Mouse (Mus musculus): ENCODE results near the gene 1700013F07Rik.
"Not testable (repeated sequence)": the region's sequence is repeated elsewhere in the genome, so short reads cannot be mapped to it uniquely, and the experiment has no call there.

1700013F07Rik gene

GRCm38 (mm10) chr3:108554587-108555312 is 20.8 kb downstream of the 1700013F07Rik start:
- DNase-seq, result peak; percentile 91

DNA sequence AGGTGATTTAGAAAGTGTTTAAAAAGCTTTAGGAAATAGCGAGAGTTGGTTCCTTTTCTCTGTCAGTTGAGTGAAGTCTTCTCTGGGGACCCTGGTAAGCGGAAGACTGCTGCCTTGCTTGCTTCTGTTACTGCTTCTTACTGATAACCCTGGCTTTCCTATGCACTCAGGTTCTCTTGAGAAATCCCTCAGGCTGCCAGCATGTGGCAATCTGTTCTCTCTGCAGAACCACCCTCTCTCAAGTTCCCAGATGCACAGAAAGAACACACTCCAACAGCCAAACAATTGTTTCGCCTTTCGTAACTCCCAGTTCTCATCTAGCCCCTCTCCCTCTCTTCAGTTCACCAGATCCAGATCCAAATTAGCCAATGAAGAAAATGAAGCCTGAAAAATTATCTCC is 23.9 kb downstream of the 1700013F07Rik start:
- no peak for DNase-seq

DNA sequence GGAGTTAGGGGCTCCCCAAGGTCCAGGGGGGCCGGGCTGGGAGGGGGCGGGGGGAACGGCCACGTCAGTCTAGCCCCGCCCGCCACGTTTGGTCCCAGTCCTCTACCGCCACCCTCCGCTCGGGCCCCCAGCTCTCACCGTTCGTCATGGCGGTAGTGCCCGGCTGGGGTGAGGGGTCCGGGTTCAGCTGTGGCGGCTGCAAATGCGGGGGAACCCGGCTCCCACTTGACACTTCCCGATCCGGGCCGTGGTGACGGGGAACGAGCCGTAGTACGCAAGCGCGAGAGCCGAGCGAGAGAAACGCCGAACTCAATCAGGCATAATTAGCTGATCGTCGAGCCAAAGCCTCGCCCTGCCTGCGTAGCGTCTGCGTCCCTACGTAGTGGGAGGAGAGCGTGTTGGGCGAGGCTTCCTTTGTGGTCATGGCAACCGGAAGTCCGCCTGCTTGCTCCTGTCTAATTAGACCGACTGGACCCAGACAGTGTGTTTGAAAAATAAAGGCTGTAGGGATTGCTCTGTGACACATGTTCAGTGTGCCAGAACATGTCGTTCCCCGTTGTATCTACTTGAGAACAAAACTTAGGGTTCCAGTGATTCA is 28.3 kb downstream of the 1700013F07Rik start, which contains the start of gene Tmem167b:
Gene Tmem167b, minus strand, starts transcription at position 334 of the 598 bp plus-strand sequence.
- DNase-seq, result peak; percentile 97

DNA sequence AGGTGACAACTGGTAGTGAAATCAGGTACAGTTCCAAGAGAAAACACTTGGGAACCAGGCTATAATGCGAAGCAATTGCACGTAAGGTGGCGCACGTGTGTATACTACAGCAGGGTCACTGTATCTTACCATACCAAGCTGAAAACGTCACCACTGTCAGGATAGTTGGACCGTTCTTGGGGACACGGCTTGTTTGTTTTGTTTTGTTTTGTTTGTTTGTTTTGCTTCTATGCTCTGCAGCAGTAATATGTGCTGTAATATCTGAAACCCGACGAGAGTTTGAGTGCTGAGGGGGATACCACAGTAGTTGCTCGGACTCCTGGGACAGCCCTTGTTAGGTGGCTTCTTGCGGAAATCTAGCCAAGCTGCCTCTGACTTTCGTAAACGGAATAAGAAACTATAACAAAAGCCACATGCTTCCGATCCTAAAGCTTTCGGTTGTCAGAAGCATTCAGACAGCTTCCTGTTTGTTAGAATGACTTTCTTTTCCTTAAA is 28.9 kb downstream of the 1700013F07Rik start:
- no peak for DNase-seq

- DNase-seq, result peak; percentile 71
Observed at GRCm38 (mm10) chr3:108563309-108563708, 29.4 kb downstream of the 1700013F07Rik start.

GRCm38 (mm10) chr3:108567990-108568877 is 34.3 kb downstream of the 1700013F07Rik start:
- DNase-seq, result no peak

- not testable (repeated sequence) for DNase-seq
Observed at GRCm38 (mm10) chr3:108569636-108570035, 35.7 kb downstream of the 1700013F07Rik start.

DNA sequence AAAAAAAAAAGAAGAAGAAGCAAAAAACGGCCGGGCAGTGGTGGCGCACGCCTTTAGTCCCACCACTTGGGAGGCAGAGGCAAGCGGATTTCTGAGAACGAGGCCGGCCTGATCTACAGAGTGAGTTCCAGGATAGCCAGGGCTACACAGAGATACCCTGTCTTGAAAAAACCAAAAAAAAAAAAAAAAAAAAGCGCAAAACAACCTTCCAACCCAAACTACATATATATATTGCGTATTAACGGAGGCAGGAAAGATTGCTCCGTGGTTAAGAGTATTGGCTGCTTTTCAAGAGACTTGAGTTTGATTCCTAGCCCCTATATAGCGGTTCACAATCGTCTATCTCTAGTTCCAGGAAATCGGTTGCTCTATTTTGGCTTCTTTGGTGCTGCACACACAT is 36.9 kb downstream of the 1700013F07Rik start:
- DNase-seq, result no peak

DNA sequence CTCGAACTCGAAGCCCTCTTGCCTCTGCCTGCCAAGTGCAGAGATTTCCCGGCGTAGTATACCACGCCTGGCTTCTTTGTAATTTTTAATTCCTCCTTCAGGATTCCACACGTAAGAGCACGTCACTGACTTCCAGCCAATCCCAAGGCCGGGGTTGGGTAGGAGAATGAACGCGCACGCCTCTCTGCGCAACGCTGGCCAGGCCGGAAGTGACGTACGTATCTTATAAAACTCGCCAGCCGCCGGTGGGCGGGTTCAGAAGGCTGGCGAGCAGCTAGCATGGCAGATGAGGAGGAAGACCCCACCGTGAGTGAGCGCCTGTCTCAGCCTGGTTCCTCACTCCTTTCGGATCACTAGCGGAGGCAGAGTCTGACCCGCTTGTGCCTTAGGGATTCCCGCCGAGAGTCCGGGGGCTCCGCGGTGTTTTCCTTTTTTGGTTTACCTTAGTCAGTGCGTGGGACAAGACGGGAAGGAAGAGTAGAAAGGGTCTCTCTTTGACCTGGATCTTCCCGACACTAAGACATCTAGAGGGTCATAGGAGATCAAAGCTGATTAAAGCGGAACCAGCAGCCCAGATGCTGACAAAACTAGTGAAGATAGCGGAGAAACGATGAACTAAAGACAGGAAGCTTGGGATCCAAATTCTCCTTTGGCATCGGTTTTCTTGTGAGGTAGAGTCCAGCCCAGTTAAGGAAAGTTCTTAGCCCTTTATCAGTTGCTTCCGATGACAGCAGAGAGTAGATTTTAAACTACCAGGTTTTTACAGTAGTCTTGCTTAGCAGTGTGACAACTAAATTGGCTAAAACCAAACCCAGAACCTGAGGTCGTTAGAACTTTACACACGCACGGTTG is 37.7 kb downstream of the 1700013F07Rik start, which contains the start of gene Taf13:
Gene Taf13, plus strand, starts transcription at position 256 of the 852 bp plus-strand sequence.
- DNase-seq, result peak; percentile 96

GRCm38 (mm10) chr3:108572309-108573010 is 38.5 kb downstream of the 1700013F07Rik start:
- DNase-seq, result no peak

DNA sequence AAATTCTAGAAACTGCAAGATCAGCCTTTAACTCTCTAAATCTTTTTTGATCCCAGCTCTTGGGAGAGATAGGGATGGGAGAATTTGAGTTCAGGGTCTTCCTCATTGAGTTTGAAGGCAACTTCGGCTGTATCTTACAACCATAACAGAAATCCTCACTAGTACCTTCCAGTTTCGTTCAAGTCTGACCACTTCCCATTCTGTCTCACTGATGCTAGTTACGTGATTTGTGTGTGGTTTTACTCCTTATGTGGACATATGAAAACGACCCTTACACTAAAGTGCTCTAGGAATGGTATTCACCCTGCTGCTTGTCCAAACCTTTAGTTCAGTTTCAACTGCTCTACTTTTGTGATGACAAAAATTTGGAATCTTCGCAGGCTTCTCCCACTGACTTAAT is 40.1 kb downstream of the 1700013F07Rik start:
- DNase-seq, result no peak

DNA sequence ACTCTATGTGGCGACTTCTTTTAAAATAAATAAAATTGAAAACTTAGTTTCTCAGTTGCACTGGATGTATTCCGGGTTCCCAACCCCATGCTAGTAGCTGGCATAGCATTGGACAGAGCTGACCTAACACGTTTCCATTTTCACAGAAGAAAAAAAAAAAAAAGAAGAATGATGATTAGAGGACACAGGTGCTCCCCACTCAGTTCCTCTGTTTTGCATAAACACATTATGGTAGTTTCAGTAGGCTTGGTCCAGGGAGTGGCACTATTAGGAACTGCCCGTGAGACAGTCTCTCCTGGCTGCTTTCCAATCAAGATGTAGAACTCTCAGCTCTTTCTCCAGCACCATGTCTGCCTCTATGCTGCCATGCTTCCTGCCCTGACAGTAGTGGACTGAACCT is 50.6 kb downstream of the 1700013F07Rik start:
- DNase-seq, result no peak

GRCm38 (mm10) chr3:108588446-108588845 is 54.5 kb downstream of the 1700013F07Rik start:
- no peak for DNase-seq

DNA sequence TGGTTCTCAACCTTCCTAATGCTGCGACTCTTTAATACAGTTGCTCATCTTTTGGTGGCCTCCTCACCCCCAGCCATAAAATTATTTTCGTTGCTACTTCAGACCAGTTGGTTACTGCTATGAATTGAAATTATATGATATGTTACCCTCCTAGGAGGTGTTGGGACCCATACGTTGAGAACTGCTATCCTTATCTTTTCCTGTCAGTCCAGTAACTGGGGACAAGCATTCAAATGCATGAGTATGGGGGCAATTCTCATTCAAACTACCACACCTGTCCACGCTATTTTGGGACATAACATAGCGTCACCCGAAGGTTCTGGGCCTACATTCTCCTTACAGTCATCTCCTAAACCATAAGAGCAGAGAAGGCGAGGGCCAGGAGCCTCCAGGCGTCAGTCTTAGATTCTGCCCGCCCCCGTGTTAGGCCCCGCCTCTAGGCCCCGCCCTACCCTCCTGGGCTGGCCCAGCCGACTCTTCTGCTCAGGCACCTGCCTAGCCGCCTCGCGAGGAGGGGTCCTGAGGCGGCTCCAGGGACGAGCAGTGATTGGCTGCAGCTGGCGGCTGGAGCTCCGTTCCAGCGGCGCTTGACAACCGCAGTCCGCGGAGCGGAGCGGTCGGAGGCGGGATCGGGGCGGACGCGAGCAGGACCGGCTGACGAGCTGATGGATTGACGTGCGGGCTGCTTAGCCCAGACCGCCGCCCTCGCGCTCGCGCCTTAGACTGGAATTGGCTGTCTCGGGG is 57.0 kb downstream of the 1700013F07Rik start, which contains the start of gene Wdr47:
Gene Wdr47, plus strand, starts transcription at position 494 of the 744 bp plus-strand sequence.
- peak; percentile 97 for DNase-seq

DNA sequence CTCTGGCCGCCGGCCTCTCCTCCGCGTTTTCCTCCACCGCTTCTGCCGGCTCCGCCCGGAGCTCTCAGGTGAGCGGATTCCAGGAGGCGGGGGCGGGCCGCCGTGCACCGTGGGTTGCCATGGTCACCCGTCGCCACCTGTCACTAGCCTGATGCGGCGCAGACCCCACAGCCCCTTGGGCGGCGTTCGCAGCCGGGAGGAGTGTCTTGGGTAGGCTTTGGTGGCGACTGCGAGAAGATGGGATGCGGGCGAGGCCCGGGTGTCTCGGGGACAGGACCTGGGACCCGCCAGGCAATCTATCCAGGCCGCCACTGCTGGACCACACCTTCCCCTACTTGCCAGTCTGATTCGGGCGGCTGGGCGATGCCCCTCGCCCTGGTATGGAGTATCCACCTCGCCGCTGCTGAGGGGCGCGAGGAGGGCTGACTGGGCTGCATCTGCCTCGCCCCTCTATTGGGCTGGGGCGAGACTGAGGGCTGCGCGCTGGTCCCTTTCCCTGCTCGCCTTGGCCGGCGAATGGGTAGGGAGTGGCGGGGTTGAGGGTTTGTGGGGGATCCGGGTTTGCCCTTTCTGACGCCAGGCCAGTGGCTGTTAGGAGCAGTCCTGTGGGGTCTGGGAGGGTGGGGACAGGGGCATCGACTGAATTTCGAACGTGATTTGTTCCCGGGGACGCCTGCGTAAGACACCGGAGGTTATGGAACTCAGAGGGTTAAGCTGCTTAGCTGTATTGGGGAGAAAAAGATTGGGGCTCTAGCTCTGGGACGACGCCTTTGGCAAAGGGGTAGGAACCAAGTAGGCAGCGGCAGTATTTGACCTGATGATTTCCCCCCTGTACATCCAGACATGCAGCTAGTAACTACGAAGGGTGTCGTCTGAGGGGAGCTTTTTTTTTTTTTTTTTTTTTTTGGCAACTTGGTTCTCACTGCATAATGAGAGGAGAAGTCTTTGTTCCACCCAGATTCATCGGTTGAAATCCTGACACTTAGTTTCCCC is 57.9 kb downstream of the 1700013F07Rik start:
- DNase-seq, result peak; percentile 14

All from right cerebral cortex, postnatal 25 days (tissue).